Mouse (Mus musculus): Measurements from ENCODE around the gene Car11.
"Not testable (repeated sequence)": the region's sequence is repeated elsewhere in the genome, so short reads cannot be mapped to it uniquely, and the experiment has no call there.

GRCm38 (mm10) chr7:45661702-45662101 is 37.9 kb upstream of the Car11 start:
- not testable (repeated sequence) for TF ChIP-seq CEBPB (IDR thresholded peaks at IDR 0.05; ENCODE audit: insufficient read depth, poor library complexity, severe bottlenecking); USF1 (IDR thresholded peaks at IDR 0.05; ENCODE audit: low read depth); TCF12 (IDR thresholded peaks at IDR 0.05; ENCODE audit: insufficient read depth, poor library complexity, severe bottlenecking); POLR2A (IDR thresholded peaks at IDR 0.05; ENCODE audit: insufficient read length, low read depth); POLR2AphosphoS2 (IDR thresholded peaks at IDR 0.05; ENCODE audit: insufficient read length, low read depth); MAX (IDR thresholded peaks at IDR 0.05; ENCODE audit: low read depth); E2F4 (IDR thresholded peaks at IDR 0.05; ENCODE audit: insufficient read depth)
